Mouse (Mus musculus): ENCODE measurements at regions not wholly inside any gene's neighbourhood (a gene's known extent, or its start where the extent isn't known, plus 50 kb on each side); places are given as distances from the start of the nearest gene placed in this dataset.

GRCm38 (mm10) chr13:25483309-25483708 lies 213.0 kb upstream of the Nrsn1 start:
- TF ChIP-seq POLR2A (IDR thresholded peaks at IDR 0.05; ENCODE audit: insufficient read depth, low read depth, low read length), result no peak
- no peak for TF ChIP-seq CTCF (IDR thresholded peaks at IDR 0.05)
- no peak for TF ChIP-seq EP300 (IDR thresholded peaks at IDR 0.05; ENCODE audit: insufficient read depth, low read depth, low read length)
